Mouse (Mus musculus) heart, embryonic 12.5 days (tissue): ENCODE data around the gene Pced1b. TPM values are rescaled to one million over a fixed set of nuclear protein-coding genes. Genes with fewer than 3 reads are reported as not detected.
A peak's percentile ranks its signal among the peaks of the same experiment; 100 is the strongest.

Experiments
- ATAC-seq: fragments of 200-750 bp; cut with Nextera tagmentation; 2 replicates; pipeline ENCODE4 v1.8.0; 2017; ENCODE audit warnings: moderate TSS enrichment, moderate library complexity; ENCODE audit not compliant: insufficient number of reproducible peaks, low FRiP score
- H3K27ac ChIP-seq: fragments of 300-500 bp; sonication (generic); 2 replicates; pipeline ENCODE4 v1.5.1; 2016; ENCODE audit warnings: mild to moderate bottlenecking, moderate library complexity; ENCODE audit not compliant: poor library complexity, severe bottlenecking
- H3K27me3 ChIP-seq: fragments of 300-500 bp; sonication (generic); replicated peaks from 2 replicates; pipeline ENCODE4 v1.6.1; 2016; ENCODE audit warnings: mild to moderate bottlenecking, moderate library complexity
- H3K36me3 ChIP-seq: fragments of 300-500 bp; sonication (generic); 2 replicates; pipeline ENCODE4 v1.6.1; 2016; ENCODE audit warnings: mild to moderate bottlenecking, moderate library complexity
- H3K4me1 ChIP-seq: fragments of 300-500 bp; sonication (generic); replicated peaks from 2 replicates; pipeline ENCODE4 v1.6.1; 2016; ENCODE audit warnings: mild to moderate bottlenecking
- H3K4me2 ChIP-seq: fragments of 300-500 bp; sonication (generic); 2 replicates; pipeline ENCODE4 v1.6.1; 2016; ENCODE audit warnings: mild to moderate bottlenecking, moderate library complexity
- H3K4me3 ChIP-seq: fragments of 300-500 bp; sonication (generic); 2 replicates; pipeline ENCODE4 v1.5.1; 2016; ENCODE audit warnings: mild to moderate bottlenecking
- H3K9ac ChIP-seq: fragments of 300-500 bp; sonication (generic); 2 replicates; pipeline ENCODE4 v1.6.1; 2016; ENCODE audit warnings: mild to moderate bottlenecking, moderate library complexity
- H3K9me3 ChIP-seq: fragments of 300-500 bp; sonication (generic); replicated peaks from 2 replicates; pipeline ENCODE4 v1.6.1; 2016; ENCODE audit warnings: mild to moderate bottlenecking, moderate library complexity
- WGBS: fragments of 180-500 bp; shearing (Covaris S2); methylation state at CpG from one replicate; pipeline ENCODE4 v1.1.7; 2016; 5-methylcytosine and 5-hydroxymethylcytosine counted together
- polyA plus RNA-seq: library from polyadenylated mRNA; unstranded; fragments of >200 nt; fragmentation: Nextera tagmentation; extraction: Ambion mirVana; gene quantifications from 2 replicates; pipeline ENCODE4 v1.2.1, GENCODE M21; 2016

Pced1b gene
- polyA plus RNA-seq, 1 experiment from 2014 or later = 2.4 TPM

DNA sequence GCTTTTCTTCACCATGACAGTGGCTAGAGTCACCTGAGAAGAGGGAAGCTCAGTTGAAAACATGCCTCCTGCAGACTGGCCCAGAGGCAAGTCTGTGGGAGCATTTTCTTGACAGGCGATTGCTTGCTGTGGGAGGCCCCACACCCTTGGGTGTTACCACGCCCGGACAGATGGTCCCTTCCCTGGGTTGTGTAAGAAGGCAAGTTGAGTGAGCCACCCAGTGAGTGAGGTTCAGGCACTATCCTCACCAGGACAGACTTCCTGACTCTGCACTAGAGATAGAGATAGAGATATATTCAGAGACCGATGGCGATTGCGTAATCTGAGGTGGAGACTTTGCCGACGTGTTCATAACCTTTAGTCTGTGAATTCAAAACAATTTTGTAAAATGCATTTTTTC is 96.0 kb downstream of the Pced1b start:
- H3K27me3 ChIP-seq = no peaks in the 10 kb centered on the region; the same call in 1 of the 2 replicates
- ATAC-seq = peak; percentile 67; the same call in 1 of the 2 replicates
- H3K9me3 ChIP-seq = no peaks in the 10 kb centered on the region; the same call in 1 of the 2 replicates
- WGBS = 80% methylated on average over 8 of the region's 8 CpGs
- H3K4me2 ChIP-seq = no peak overlapping the region
- H3K36me3 ChIP-seq = no peaks in the 10 kb centered on the region
- no peak overlapping the region for H3K9ac ChIP-seq
- H3K27ac ChIP-seq = no peak overlapping the region
- H3K4me1 ChIP-seq = peaks cover 9% of the 10 kb centered on the region
- H3K4me3 ChIP-seq = no peak overlapping the region

DNA sequence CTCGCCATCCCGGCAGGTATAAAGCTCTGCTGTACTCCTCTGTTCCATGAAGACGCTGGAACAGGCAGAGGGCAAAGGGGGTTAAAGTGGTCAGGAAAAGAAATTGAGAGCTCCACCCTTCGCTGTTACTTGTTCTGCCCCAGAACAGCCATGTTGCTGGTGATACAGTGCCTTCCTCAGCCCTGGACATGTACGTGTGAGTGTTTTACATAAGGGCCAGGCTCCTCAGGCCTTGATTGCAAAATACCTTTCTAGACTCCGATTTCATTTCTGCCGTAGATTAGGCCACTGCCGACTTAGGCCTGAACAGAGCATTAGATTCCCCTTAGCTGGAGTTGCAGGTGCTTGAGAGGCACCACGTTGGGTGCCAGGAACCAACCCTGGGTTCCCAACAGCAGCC is 97.0 kb downstream of the Pced1b start:
- H3K9ac ChIP-seq = no peak overlapping the region
- H3K27me3 ChIP-seq = no peaks in the 10 kb centered on the region; the same call in 1 of the 2 replicates
- no peak for ATAC-seq
- no peak overlapping the region for H3K4me3 ChIP-seq
- no peaks in the 10 kb centered on the region; the same call in 1 of the 2 replicates for H3K9me3 ChIP-seq
- no peak overlapping the region for H3K27ac ChIP-seq
- no peak overlapping the region for H3K4me2 ChIP-seq
- H3K36me3 ChIP-seq = no peaks in the 10 kb centered on the region
- WGBS = 89% methylated on average over 9 of the region's 9 CpGs
- peaks cover 8% of the 10 kb centered on the region for H3K4me1 ChIP-seq

DNA sequence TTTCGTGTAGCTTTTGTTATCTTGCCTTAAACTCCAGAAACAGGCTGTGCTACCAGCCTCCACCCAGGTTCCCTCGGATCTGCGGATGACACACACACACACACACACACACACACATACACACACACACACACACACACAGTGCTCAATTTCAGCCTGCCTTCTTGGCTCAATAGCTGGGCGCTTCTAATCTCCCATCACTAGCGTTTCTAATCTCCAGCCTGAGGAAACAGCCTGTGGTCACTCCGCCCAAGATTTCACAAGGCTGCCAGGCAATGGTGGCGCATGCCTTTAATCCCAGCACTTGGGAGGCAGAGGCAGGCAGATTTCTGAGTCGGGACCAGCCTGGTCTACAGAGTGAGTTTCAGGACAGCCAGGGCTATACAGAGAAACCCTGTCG is 98.2 kb downstream of the Pced1b start:
- Histone ChIP-seq H3K4me2 (no peak overlapping the region), H3K9ac (no peak overlapping the region), H3K27me3 (no peaks in the 10 kb centered on the region; the same call in 1 of the 2 replicates), H3K4me3 (no peak overlapping the region), H3K4me1 (peaks cover 9% of the 10 kb centered on the region), H3K36me3 (no peaks in the 10 kb centered on the region), H3K27ac (no peak overlapping the region), H3K9me3 (no peaks in the 10 kb centered on the region; the same call in 1 of the 2 replicates)
- ATAC-seq = no peak
- 81% methylated on average over 9 of the region's 9 CpGs for WGBS

DNA sequence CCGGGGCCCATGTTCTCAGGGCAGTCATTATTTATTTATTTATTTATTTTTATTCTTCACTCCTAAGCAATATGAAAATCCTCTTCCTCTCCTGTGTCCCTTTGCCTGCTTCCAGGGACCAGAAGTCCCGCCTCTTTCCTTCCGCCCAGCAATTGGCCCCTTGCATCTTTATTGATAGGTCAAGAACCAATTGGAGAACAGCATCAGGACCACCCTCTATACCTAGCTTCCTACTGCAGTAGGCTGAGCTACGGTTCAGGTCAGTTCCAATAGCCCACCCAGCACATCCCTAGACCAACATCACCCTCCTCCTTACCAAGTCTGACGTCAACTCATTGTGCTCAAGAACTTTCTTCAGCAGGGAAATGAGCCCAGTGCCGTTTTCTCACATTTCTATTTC is 99.0 kb downstream of the Pced1b start:
- Histone ChIP-seq H3K9me3 (no peaks in the 10 kb centered on the region; the same call in 1 of the 2 replicates), H3K36me3 (no peaks in the 10 kb centered on the region), H3K4me2 (no peak overlapping the region), H3K27me3 (no peaks in the 10 kb centered on the region; the same call in 1 of the 2 replicates), H3K9ac (no peak overlapping the region), H3K27ac (no peak overlapping the region), H3K4me1 (peaks cover 17% of the 10 kb centered on the region), H3K4me3 (no peak overlapping the region)
- 76% methylated on average over 6 of the region's 6 CpGs for WGBS
- no peak for ATAC-seq

DNA sequence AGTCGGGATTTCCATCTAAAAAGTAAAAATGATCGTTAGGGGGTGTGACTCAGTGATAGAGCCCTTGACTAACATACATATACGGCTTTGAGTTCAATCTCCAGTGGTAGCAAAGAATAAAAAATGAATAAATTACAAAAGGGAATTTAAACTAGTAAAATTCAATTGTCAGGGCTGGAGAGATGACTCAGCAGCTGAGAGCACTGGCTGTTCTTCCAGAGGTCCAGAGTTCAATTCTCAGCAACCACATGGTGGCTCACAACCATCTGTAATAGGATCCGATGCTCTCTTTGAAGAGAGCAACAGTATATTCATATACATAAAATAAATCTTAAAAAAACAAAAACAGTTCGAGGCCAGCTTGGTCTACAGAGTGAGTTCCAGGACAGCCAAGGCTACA is 99.5 kb downstream of the Pced1b start:
- WGBS = 84% methylated on average over 5 of the region's 5 CpGs
- ATAC-seq = no peak
- no peak overlapping the region for H3K9ac ChIP-seq
- H3K36me3 ChIP-seq = no peaks in the 10 kb centered on the region
- H3K27me3 ChIP-seq = no peaks in the 10 kb centered on the region; the same call in 1 of the 2 replicates
- no peak overlapping the region for H3K4me3 ChIP-seq
- H3K4me1 ChIP-seq = peaks cover 21% of the 10 kb centered on the region
- no peak overlapping the region for H3K4me2 ChIP-seq
- no peaks in the 10 kb centered on the region; the same call in 1 of the 2 replicates for H3K9me3 ChIP-seq
- no peak overlapping the region for H3K27ac ChIP-seq

DNA sequence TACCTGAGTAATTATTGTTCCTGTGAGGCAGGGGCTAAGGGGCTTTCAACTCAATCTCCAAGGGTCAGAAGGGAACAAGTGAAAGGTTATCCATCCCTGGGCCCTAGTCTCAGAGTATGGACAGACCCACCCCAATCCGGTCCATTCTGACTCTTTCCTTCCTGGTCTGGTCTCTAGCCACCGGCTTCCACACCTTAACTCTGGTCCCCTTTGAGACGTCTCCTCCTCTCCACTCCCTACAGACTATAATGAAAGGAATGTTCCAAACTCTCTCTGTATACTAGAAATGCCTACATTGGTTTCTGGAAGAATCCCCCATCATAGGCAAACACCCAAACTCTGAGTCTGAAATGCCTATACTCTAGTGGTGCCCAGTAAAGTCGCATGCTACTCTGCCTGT is 100.0 kb downstream of the Pced1b start:
- Histone ChIP-seq H3K4me1 (peaks cover 21% of the 10 kb centered on the region), H3K4me3 (no peak overlapping the region), H3K9ac (no peak overlapping the region), H3K27me3 (no peaks in the 10 kb centered on the region; the same call in 1 of the 2 replicates), H3K27ac (no peak overlapping the region), H3K9me3 (no peaks in the 10 kb centered on the region), H3K4me2 (no peak overlapping the region), H3K36me3 (no peaks in the 10 kb centered on the region)
- WGBS = 89% methylated on average over 4 of the region's 4 CpGs
- no peak for ATAC-seq

DNA sequence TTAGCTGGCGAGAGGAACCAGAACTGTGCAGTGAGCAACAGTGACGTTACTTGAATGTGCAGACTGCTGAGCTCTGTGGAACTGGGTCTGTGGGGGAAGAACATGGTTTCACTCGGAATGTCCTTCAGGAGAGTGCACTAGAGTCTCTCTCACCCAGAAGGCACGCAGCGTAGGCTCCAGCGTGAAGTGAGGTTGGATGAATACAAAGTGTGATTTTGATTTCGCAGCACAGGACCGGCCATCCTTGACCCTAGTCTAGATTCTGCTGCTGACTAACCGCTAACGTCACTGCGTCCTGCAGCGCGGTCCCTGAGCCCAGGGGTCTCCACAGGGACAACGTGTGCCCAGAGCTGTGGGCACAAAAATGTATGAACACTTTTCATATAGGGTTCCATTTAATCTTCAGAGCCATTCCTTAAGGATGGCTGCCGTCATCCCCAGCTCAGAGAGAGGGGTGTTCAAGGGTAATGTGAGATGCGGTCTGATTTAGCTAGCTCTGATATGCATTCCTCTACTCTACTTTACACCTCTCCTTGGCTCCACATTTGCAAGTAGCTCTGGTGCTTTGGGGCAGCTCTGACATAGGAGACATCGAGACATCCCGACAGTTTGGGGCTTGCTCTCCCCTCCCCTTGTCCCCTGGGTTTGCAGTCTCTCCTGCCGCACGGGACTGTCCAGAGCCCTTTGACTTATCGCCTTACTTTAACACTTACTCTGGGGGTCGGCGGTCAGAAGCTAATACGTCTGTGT is 101.8 kb downstream of the Pced1b start:
- H3K9ac ChIP-seq = no peak overlapping the region
- H3K27me3 ChIP-seq = no peaks in the 10 kb centered on the region; the same call in 1 of the 2 replicates
- 50% methylated on average over 24 of the region's 24 CpGs for WGBS
- no peak for ATAC-seq
- no peaks in the 10 kb centered on the region for H3K36me3 ChIP-seq
- H3K27ac ChIP-seq = no peak overlapping the region
- peaks cover 21% of the 10 kb centered on the region for H3K4me1 ChIP-seq
- no peaks in the 10 kb centered on the region for H3K9me3 ChIP-seq
- no peak overlapping the region for H3K4me3 ChIP-seq
- peak overlapping the region; percentile 31 for H3K4me2 ChIP-seq

DNA sequence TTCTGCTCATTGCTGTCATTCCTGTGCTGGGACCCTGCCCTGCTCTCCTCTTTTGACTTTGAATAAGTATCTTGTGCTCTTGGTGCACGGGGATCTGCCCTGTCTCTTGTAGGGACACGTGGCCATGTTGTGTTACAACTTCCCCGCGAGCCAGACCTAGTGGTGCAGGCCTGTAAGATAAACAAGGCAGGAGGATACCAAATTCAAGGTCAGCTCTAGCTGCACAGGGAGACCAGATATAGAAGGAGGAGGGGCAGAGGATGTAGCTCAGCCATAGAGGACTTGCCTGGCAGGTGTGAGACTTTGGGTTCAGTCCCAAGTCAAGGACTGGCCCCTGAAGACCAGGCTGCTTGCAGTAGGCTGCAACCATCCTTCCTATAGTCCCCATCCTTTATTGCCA is 103.6 kb downstream of the Pced1b start:
- 40% methylated on average over 4 of the region's 4 CpGs for WGBS
- Histone ChIP-seq H3K27me3 (no peaks in the 10 kb centered on the region; the same call in 1 of the 2 replicates), H3K27ac (no peak overlapping the region), H3K4me3 (no peak overlapping the region), H3K9ac (no peak overlapping the region), H3K4me2 (no peak overlapping the region), H3K4me1 (peaks cover 21% of the 10 kb centered on the region), H3K9me3 (no peaks in the 10 kb centered on the region), H3K36me3 (no peaks in the 10 kb centered on the region)
- no peak for ATAC-seq

DNA sequence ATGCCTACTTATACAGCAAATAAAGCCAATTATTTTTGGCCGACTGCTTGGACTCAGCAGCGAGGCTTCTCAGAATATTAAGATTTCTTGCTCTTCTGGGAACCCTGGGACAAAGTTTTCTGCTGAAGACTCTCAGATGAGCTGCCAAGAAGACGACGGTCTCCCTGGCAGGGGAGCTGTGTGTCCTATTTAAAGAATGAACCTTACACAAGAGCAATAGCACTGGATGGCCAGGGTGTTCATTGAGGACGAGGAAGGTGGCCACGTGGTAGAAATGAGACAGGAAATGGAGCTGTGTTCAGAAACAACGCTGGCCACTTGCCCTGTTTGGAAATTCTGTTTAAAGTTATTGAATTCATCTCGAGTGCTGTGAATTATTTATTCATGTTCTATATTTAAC is 104.1 kb downstream of the Pced1b start:
- ATAC-seq = no peak
- Histone ChIP-seq H3K4me1 (peaks cover 21% of the 10 kb centered on the region), H3K27me3 (no peaks in the 10 kb centered on the region; the same call in 1 of the 2 replicates), H3K4me2 (no peak overlapping the region), H3K9me3 (no peaks in the 10 kb centered on the region), H3K27ac (no peak overlapping the region), H3K4me3 (no peak overlapping the region), H3K36me3 (no peaks in the 10 kb centered on the region), H3K9ac (no peak overlapping the region)
- 66% methylated on average over 8 of the region's 8 CpGs for WGBS

DNA sequence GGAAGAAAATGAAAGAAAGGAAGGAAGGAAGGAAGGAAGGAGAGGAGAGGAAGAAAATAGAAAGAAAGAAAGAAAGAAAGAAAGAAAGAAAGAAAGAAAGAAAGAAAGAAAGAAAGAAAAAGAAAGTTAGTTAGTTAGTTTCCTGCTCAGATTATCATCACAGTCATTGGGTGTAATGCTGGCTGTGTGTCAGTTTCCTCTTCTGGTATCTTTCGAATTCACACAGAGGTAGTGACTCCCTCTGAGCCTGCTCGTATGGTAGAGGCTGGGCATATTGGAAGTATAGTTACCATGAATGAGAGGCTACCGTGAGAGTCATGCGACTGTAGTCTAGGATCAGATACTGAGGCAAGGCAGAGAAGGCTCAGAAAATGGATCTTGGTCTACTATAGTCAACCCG is 104.8 kb downstream of the Pced1b start:
- 80% methylated on average over 5 of the region's 5 CpGs for WGBS

DNA sequence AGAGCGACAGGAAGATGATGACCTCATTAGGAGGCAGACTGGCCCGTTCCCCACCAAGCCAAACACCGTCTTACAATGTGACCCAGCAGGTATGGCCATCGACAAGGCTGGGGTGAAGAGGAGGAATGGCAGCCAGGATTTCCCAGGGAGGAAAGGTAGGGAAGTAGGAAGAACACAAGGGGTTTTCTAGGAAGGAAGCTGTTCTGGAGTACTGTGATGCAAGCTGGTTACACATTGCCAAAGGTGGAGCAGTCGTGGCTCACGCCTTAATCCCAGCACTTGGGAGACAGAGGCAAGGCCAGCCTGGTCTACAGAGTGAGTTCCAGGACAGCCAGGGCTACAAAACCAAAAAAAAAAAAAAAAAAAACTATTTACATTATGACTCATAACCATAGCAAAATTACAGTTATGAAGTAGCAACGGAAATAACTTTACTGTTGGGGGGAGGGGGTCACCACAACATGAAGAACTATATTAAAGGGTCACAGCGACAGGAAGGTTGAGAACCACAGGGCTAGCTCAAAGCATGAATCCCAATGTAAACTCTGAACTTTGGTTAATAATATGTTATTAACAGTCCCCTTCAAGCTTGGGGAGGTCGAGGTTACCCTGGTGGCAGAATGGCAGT is 108.9 kb downstream of the Pced1b start:
- Histone ChIP-seq H3K27me3 (no peaks in the 10 kb centered on the region), H3K9ac (no peak overlapping the region), H3K9me3 (no peaks in the 10 kb centered on the region), H3K4me2 (no peak overlapping the region), H3K36me3 (no peaks in the 10 kb centered on the region), H3K27ac (no peak overlapping the region), H3K4me3 (no peak overlapping the region), H3K4me1 (peaks cover 5% of the 10 kb centered on the region; the same call in 1 of the 2 replicates)
- no peak for ATAC-seq
- 72% methylated on average over 9 of the region's 9 CpGs for WGBS

More for the DNA sequence above, 104.8 kb downstream of the Pced1b start:
- ATAC-seq = no peak
- peaks cover 21% of the 10 kb centered on the region for H3K4me1 ChIP-seq
- no peaks in the 10 kb centered on the region; the same call in 1 of the 2 replicates for H3K27me3 ChIP-seq
- H3K9ac ChIP-seq = no peak overlapping the region
- no peaks in the 10 kb centered on the region for H3K9me3 ChIP-seq
- no peaks in the 10 kb centered on the region for H3K36me3 ChIP-seq
- H3K27ac ChIP-seq = no peak overlapping the region
- H3K4me3 ChIP-seq = no peak overlapping the region
- no peak overlapping the region for H3K4me2 ChIP-seq
